Mouse (Mus musculus) lung, adult 10 weeks (tissue): ENCODE results near the gene Gm5346. TPM values are rescaled to one million over a fixed set of nuclear protein-coding genes. Genes with fewer than 3 reads are reported as not detected.

Experiments used
- polyA plus RNA-seq: library from polyadenylated mRNA; stranded (reverse); fragments of 350-450 nt; fragmentation: Illumina TruSeq; extraction: RNeasy Lipid Tissue Mini Kit (QIAGEN cat#74804); gene quantifications from one replicate; pipeline ENCODE4 v1.2.3, GENCODE M21; 2014; ENCODE audit warnings: low read depth, low replicate concordance; ENCODE audit not compliant: insufficient read depth

The Gm5346 gene
- polyA plus RNA-seq: not detected

DNA sequence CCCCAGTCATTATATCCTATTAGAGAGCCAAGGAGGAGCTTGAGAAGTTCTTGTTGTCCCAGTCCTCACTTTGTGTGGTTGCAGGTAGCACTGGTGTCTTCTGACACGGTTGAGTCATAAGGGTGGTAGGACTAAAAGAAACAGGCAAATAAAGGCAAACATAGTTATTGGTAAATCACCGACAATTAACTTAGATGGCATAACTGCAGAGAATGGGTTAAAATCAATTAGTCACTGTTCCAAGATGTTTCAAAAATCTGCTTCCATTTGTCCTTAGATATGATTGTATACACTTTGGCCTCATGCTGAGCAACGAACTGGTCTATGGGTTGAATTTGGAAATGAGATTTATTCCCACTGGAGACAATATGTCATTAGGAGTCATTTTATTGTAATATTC is at the start of gene Gm5346:
Gm5346 (minus strand) TSS at position 101 of the 400 bp plus-strand sequence.

DNA sequence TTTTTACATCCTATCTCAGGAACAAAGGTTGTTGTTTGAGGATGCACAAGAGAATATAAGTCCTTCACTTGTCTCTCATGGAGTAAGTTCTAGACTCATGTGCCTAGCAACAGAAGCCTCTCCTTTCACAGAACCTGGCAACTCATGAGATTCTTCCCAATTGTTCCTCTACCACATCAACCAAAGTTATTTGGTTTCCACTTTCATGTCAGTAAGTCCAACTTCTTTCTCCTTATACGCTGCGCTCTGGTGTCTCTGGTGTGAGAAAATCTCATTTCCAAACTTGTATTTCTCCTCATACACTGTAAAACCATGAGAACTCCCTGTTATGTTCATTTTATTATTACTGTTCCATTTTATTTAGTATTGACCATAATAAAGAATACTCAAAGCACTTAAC is 50.5 kb downstream of the Gm5346 start, which contains the start of gene Adam26a:
Adam26a (minus strand) TSS at position 101 of the 400 bp plus-strand sequence.

Other genes starting within 250 kb of the Gm5346 start
- gene Adam26b, start 99.2 kb downstream of the Gm5346 start, polyA plus RNA-seq: not detected
- not detected for gene Adam26a, start 50.6 kb downstream of the Gm5346 start, polyA plus RNA-seq
- gene Adam34, start 82.8 kb upstream of the Gm5346 start, polyA plus RNA-seq: not detected